Mouse (Mus musculus): ENCODE results near the gene Cisd3. TPM values are rescaled to one million over a fixed set of nuclear protein-coding genes. Genes with fewer than 3 reads are reported as not detected.

The Cisd3 gene
- polyA plus RNA-seq, 1 experiment from 2014 or later: 15.4 TPM

- Histone ChIP-seq H3K9me3 (ENCODE audit: control insufficient read depth, low read length) (no peaks in the 10 kb centered on the region), H3K4me2 (ENCODE audit: low read length) (no peak overlapping the region), H3K27ac (ENCODE audit: low read length) (no peak overlapping the region; the same call in 1 of the 2 replicates), H3K9ac (replicated peaks; ENCODE audit: low read depth, low read length) (no peak overlapping the region), H3K36me3 (ENCODE audit: control insufficient read depth, insufficient read depth) (peaks cover 19% of the 10 kb centered on the region), H3K4me3 (replicated peaks; ENCODE audit: low read length) (no peak overlapping the region), H3K4me1 (replicated peaks; ENCODE audit: control insufficient read depth, insufficient read depth, low read length) (no peaks in the 10 kb centered on the region), H3K27me3 (replicated peaks; ENCODE audit: control insufficient read depth, insufficient read depth, low read length) (no peaks in the 10 kb centered on the region)
- ATAC-seq: no peak
- WGBS: 87% methylated on average over 14 of the region's 14 CpGs
Measured at GRCm38 (mm10) chr11:97714784-97715760, 29.4 kb downstream of the Cisd3 start.

GRCm38 (mm10) chr11:97716021-97716420 is 30.4 kb downstream of the Cisd3 start:
- no peak overlapping the region for H3K4me2 ChIP-seq (ENCODE audit: low read length)
- ATAC-seq: no peak
- H3K4me3 ChIP-seq (replicated peaks; ENCODE audit: low read length): no peak overlapping the region
- H3K9me3 ChIP-seq (ENCODE audit: control insufficient read depth, low read length): no peaks in the 10 kb centered on the region
- no peaks in the 10 kb centered on the region for H3K4me1 ChIP-seq (replicated peaks; ENCODE audit: control insufficient read depth, insufficient read depth, low read length)
- H3K27me3 ChIP-seq (replicated peaks; ENCODE audit: control insufficient read depth, insufficient read depth, low read length): no peaks in the 10 kb centered on the region
- no peak overlapping the region for H3K27ac ChIP-seq (ENCODE audit: low read length)
- WGBS: 91% methylated on average over 8 of the region's 8 CpGs
- H3K36me3 ChIP-seq (ENCODE audit: control insufficient read depth, insufficient read depth): peaks cover 20% of the 10 kb centered on the region
- no peak overlapping the region for H3K9ac ChIP-seq (replicated peaks; ENCODE audit: low read depth, low read length)

GRCm38 (mm10) chr11:97717369-97718280 is 32.0 kb downstream of the Cisd3 start:
- Histone ChIP-seq H3K4me1 (replicated peaks; ENCODE audit: control insufficient read depth, insufficient read depth, low read length) (no peaks in the 10 kb centered on the region), H3K9me3 (ENCODE audit: control insufficient read depth, low read length) (no peaks in the 10 kb centered on the region), H3K36me3 (ENCODE audit: control insufficient read depth, insufficient read depth) (peaks cover 34% of the 10 kb centered on the region), H3K4me2 (ENCODE audit: low read length) (no peak overlapping the region), H3K27me3 (replicated peaks; ENCODE audit: control insufficient read depth, insufficient read depth, low read length) (no peaks in the 10 kb centered on the region), H3K4me3 (replicated peaks; ENCODE audit: low read length) (no peak overlapping the region), H3K27ac (ENCODE audit: low read length) (no peak overlapping the region), H3K9ac (replicated peaks; ENCODE audit: low read depth, low read length) (no peak overlapping the region)
- 88% methylated on average over 26 of the region's 26 CpGs for WGBS
- ATAC-seq: no peak

- WGBS: 89% methylated on average over 15 of the region's 15 CpGs
- H3K9ac ChIP-seq (replicated peaks; ENCODE audit: low read depth, low read length): no peak overlapping the region
Measured at GRCm38 (mm10) chr11:97718281-97718860, 32.7 kb downstream of the Cisd3 start.

GRCm38 (mm10) chr11:97719041-97719440 is 33.4 kb downstream of the Cisd3 start:
- H3K4me1 ChIP-seq (replicated peaks; ENCODE audit: control insufficient read depth, insufficient read depth, low read length): no peaks in the 10 kb centered on the region
- no peak for ATAC-seq
- 83% methylated on average over 4 of the region's 4 CpGs for WGBS
- H3K36me3 ChIP-seq (ENCODE audit: control insufficient read depth, insufficient read depth): peaks cover 32% of the 10 kb centered on the region
- no peak overlapping the region for H3K9ac ChIP-seq (replicated peaks; ENCODE audit: low read depth, low read length)
- no peak overlapping the region for H3K4me2 ChIP-seq (ENCODE audit: low read length)
- H3K27ac ChIP-seq (ENCODE audit: low read length): no peak overlapping the region
- H3K27me3 ChIP-seq (replicated peaks; ENCODE audit: control insufficient read depth, insufficient read depth, low read length): no peaks in the 10 kb centered on the region
- H3K4me3 ChIP-seq (replicated peaks; ENCODE audit: low read length): no peak overlapping the region
- H3K9me3 ChIP-seq (ENCODE audit: control insufficient read depth, low read length): no peaks in the 10 kb centered on the region

More at GRCm38 (mm10) chr11:97718281-97718860, 32.7 kb downstream of the Cisd3 start:
- peaks cover 32% of the 10 kb centered on the region for H3K36me3 ChIP-seq (ENCODE audit: control insufficient read depth, insufficient read depth)
- no peaks in the 10 kb centered on the region for H3K4me1 ChIP-seq (replicated peaks; ENCODE audit: control insufficient read depth, insufficient read depth, low read length)
- no peaks in the 10 kb centered on the region for H3K27me3 ChIP-seq (replicated peaks; ENCODE audit: control insufficient read depth, insufficient read depth, low read length)
- H3K4me3 ChIP-seq (replicated peaks; ENCODE audit: low read length): no peak overlapping the region
- no peaks in the 10 kb centered on the region for H3K9me3 ChIP-seq (ENCODE audit: control insufficient read depth, low read length)
- ATAC-seq: no peak
- no peak overlapping the region for H3K4me2 ChIP-seq (ENCODE audit: low read length)
- H3K27ac ChIP-seq (ENCODE audit: low read length): no peak overlapping the region

- H3K9ac ChIP-seq (replicated peaks; ENCODE audit: low read depth, low read length): no peak overlapping the region
- H3K27ac ChIP-seq (ENCODE audit: low read length): no peak overlapping the region
- no peaks in the 10 kb centered on the region for H3K9me3 ChIP-seq (ENCODE audit: control insufficient read depth, low read length)
- no peak overlapping the region for H3K4me2 ChIP-seq (ENCODE audit: low read length)
- peaks cover 43% of the 10 kb centered on the region for H3K36me3 ChIP-seq (ENCODE audit: control insufficient read depth, insufficient read depth)
- WGBS: 91% methylated on average over 4 of the region's 4 CpGs
- no peaks in the 10 kb centered on the region for H3K27me3 ChIP-seq (replicated peaks; ENCODE audit: control insufficient read depth, insufficient read depth, low read length)
- no peak for ATAC-seq
- no peaks in the 10 kb centered on the region for H3K4me1 ChIP-seq (replicated peaks; ENCODE audit: control insufficient read depth, insufficient read depth, low read length)
- H3K4me3 ChIP-seq (replicated peaks; ENCODE audit: low read length): no peak overlapping the region
Measured at GRCm38 (mm10) chr11:97721338-97721737, 35.7 kb downstream of the Cisd3 start.

GRCm38 (mm10) chr11:97723709-97724108 is 38.1 kb downstream of the Cisd3 start:
- no peak overlapping the region for H3K4me3 ChIP-seq (replicated peaks; ENCODE audit: low read length)
- 83% methylated on average over 7 of the region's 7 CpGs for WGBS
- no peaks in the 10 kb centered on the region for H3K9me3 ChIP-seq (ENCODE audit: control insufficient read depth, low read length)
- H3K4me2 ChIP-seq (ENCODE audit: low read length): no peak overlapping the region
- H3K36me3 ChIP-seq (ENCODE audit: control insufficient read depth, insufficient read depth): peaks cover 49% of the 10 kb centered on the region
- H3K9ac ChIP-seq (replicated peaks; ENCODE audit: low read depth, low read length): no peak overlapping the region
- H3K27me3 ChIP-seq (replicated peaks; ENCODE audit: control insufficient read depth, insufficient read depth, low read length): no peaks in the 10 kb centered on the region
- H3K27ac ChIP-seq (ENCODE audit: low read length): no peak overlapping the region
- no peaks in the 10 kb centered on the region for H3K4me1 ChIP-seq (replicated peaks; ENCODE audit: control insufficient read depth, insufficient read depth, low read length)
- ATAC-seq: no peak

- H3K9ac ChIP-seq (replicated peaks; ENCODE audit: low read depth, low read length): no peak overlapping the region
- H3K4me2 ChIP-seq (ENCODE audit: low read length): no peak overlapping the region
- 86% methylated on average over 7 of the region's 7 CpGs for WGBS
- H3K36me3 ChIP-seq (ENCODE audit: control insufficient read depth, insufficient read depth): peaks cover 23% of the 10 kb centered on the region; the same call in 1 of the 2 replicates
- H3K4me1 ChIP-seq (replicated peaks; ENCODE audit: control insufficient read depth, insufficient read depth, low read length): no peaks in the 10 kb centered on the region
- H3K9me3 ChIP-seq (ENCODE audit: control insufficient read depth, low read length): no peaks in the 10 kb centered on the region
- H3K27me3 ChIP-seq (replicated peaks; ENCODE audit: control insufficient read depth, insufficient read depth, low read length): no peaks in the 10 kb centered on the region
- H3K27ac ChIP-seq (ENCODE audit: low read length): no peak overlapping the region
- no peak for ATAC-seq
- H3K4me3 ChIP-seq (replicated peaks; ENCODE audit: low read length): no peak overlapping the region
Measured at GRCm38 (mm10) chr11:97728311-97728710, 42.7 kb downstream of the Cisd3 start.

GRCm38 (mm10) chr11:97728730-97729129 is 43.1 kb downstream of the Cisd3 start:
- no peak for ATAC-seq

More at GRCm38 (mm10) chr11:97728730-97729129, 43.1 kb downstream of the Cisd3 start:
- Histone ChIP-seq H3K27me3 (replicated peaks; ENCODE audit: control insufficient read depth, insufficient read depth, low read length) (no peaks in the 10 kb centered on the region), H3K4me1 (replicated peaks; ENCODE audit: control insufficient read depth, insufficient read depth, low read length) (no peaks in the 10 kb centered on the region), H3K4me2 (ENCODE audit: low read length) (no peak overlapping the region), H3K9ac (replicated peaks; ENCODE audit: low read depth, low read length) (no peak overlapping the region), H3K4me3 (replicated peaks; ENCODE audit: low read length) (no peak overlapping the region), H3K9me3 (ENCODE audit: control insufficient read depth, low read length) (no peaks in the 10 kb centered on the region), H3K27ac (ENCODE audit: low read length) (no peak overlapping the region), H3K36me3 (ENCODE audit: control insufficient read depth, insufficient read depth) (peaks cover 23% of the 10 kb centered on the region; the same call in 1 of the 2 replicates)
- WGBS: 89% methylated on average over 7 of the region's 7 CpGs

Data from forebrain, embryonic 16.5 days (tissue).